Mouse (Mus musculus): ENCODE results near the gene Hmcn1. TPM values are rescaled to one million over a fixed set of nuclear protein-coding genes. Genes with fewer than 3 reads are reported as not detected.

Hmcn1 gene
- polyA plus RNA-seq, 1 experiment, result 0.13 TPM

DNA sequence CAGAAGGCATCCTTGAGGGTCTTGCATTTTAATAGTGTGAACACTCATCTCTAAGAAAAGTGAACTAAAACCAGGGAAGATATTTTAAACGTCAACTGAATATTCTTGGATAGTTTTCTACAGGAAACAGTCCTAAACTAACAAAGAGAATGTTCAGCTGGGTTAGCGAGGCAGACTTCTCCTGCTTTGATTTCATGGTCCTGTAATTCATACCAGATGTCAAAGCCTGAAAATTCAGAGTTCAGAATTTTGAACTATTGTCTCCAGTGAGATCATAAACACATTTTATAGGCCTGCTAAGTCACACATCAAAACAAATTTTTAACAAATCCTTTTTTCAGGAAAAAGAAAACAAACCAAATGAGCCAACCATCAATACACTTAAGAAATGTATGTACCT is 223.4 kb downstream of the Hmcn1 start:
- Histone ChIP-seq H3K79me2 (ENCODE audit: control insufficient read depth, insufficient read depth) (no peaks in the 10 kb centered on the region), H3K79me3 (ENCODE audit: low read depth) (no peaks in the 10 kb centered on the region), H3K36me3 (ENCODE audit: control insufficient read depth, insufficient read depth) (no peaks in the 10 kb centered on the region), H3K27me3 (ENCODE audit: control insufficient read depth, insufficient read depth, insufficient read length) (no peaks in the 10 kb centered on the region), H3K4me3 (ENCODE audit: insufficient read depth, poor library complexity, severe bottlenecking) (no peak overlapping the region), H3ac (ENCODE audit: control insufficient read depth, insufficient read length, low read depth) (no peak overlapping the region)
- TF ChIP-seq FOSL1 (IDR thresholded peaks at IDR 0.05; ENCODE audit: insufficient read depth, low read length, poor library complexity, severe bottlenecking), result no peak
- TF ChIP-seq MAX (IDR thresholded peaks at IDR 0.05), result no peak
- no peak for TF ChIP-seq USF1 (IDR thresholded peaks at IDR 0.05; ENCODE audit: low read depth)
- no peak for TF ChIP-seq CTCF (IDR thresholded peaks at IDR 0.05; ENCODE audit: control insufficient read depth, insufficient read depth, insufficient read length)
- no peak for TF ChIP-seq MYOD1 (IDR thresholded peaks at IDR 0.05; ENCODE audit: control insufficient read depth, insufficient read length, low read depth)
- TF ChIP-seq MYOG (IDR thresholded peaks at IDR 0.05; ENCODE audit: control insufficient read depth, extremely low read depth, insufficient read length), result no peak
- no peak for TF ChIP-seq CEBPB (IDR thresholded peaks at IDR 0.05; ENCODE audit: low read depth)

GRCm38 (mm10) chr1:150761678-150762077 is 231.6 kb downstream of the Hmcn1 start:
- Histone ChIP-seq H3K4me3 (ENCODE audit: insufficient read depth, poor library complexity, severe bottlenecking) (no peak overlapping the region), H3K36me3 (ENCODE audit: control insufficient read depth, insufficient read depth) (no peaks in the 10 kb centered on the region), H3K79me2 (ENCODE audit: control insufficient read depth, insufficient read depth) (no peaks in the 10 kb centered on the region), H3ac (ENCODE audit: control insufficient read depth, insufficient read length, low read depth) (no peak overlapping the region), H3K79me3 (ENCODE audit: low read depth) (no peaks in the 10 kb centered on the region), H3K27me3 (ENCODE audit: control insufficient read depth, insufficient read depth, insufficient read length) (no peaks in the 10 kb centered on the region)
- TF ChIP-seq CEBPB (IDR thresholded peaks at IDR 0.05; ENCODE audit: low read depth) (no peak), CTCF (IDR thresholded peaks at IDR 0.05; ENCODE audit: control insufficient read depth, insufficient read depth, insufficient read length) (no peak), MAX (IDR thresholded peaks at IDR 0.05) (no peak), USF1 (IDR thresholded peaks at IDR 0.05; ENCODE audit: low read depth) (no peak), FOSL1 (IDR thresholded peaks at IDR 0.05; ENCODE audit: insufficient read depth, low read length, poor library complexity, severe bottlenecking) (no peak), MYOG (IDR thresholded peaks at IDR 0.05; ENCODE audit: control insufficient read depth, extremely low read depth, insufficient read length) (no peak), MYOD1 (IDR thresholded peaks at IDR 0.05; ENCODE audit: control insufficient read depth, insufficient read length, low read depth) (no peak)

GRCm38 (mm10) chr1:150760801-150761331 is 232.4 kb downstream of the Hmcn1 start:
- no peaks in the 10 kb centered on the region for H3K36me3 ChIP-seq (ENCODE audit: control insufficient read depth, insufficient read depth)
- no peaks in the 10 kb centered on the region for H3K27me3 ChIP-seq (ENCODE audit: control insufficient read depth, insufficient read depth, insufficient read length)
- no peak overlapping the region for H3K4me3 ChIP-seq (ENCODE audit: insufficient read depth, poor library complexity, severe bottlenecking)
- H3ac ChIP-seq (ENCODE audit: control insufficient read depth, insufficient read length, low read depth), result no peak overlapping the region
- H3K79me3 ChIP-seq (ENCODE audit: low read depth), result no peaks in the 10 kb centered on the region
- no peaks in the 10 kb centered on the region for H3K79me2 ChIP-seq (ENCODE audit: control insufficient read depth, insufficient read depth)
- TF ChIP-seq CEBPB (IDR thresholded peaks at IDR 0.05; ENCODE audit: low read depth) (no peak), MAX (IDR thresholded peaks at IDR 0.05) (no peak), CTCF (IDR thresholded peaks at IDR 0.05; ENCODE audit: control insufficient read depth, insufficient read depth, insufficient read length) (no peak), USF1 (IDR thresholded peaks at IDR 0.05; ENCODE audit: low read depth) (no peak), MYOD1 (IDR thresholded peaks at IDR 0.05; ENCODE audit: control insufficient read depth, insufficient read length, low read depth) (no peak), MYOG (IDR thresholded peaks at IDR 0.05; ENCODE audit: control insufficient read depth, extremely low read depth, insufficient read length) (no peak), FOSL1 (IDR thresholded peaks at IDR 0.05; ENCODE audit: insufficient read depth, low read length, poor library complexity, severe bottlenecking) (no peak)

GRCm38 (mm10) chr1:150759476-150760079 is 233.7 kb downstream of the Hmcn1 start:
- Histone ChIP-seq H3ac (ENCODE audit: control insufficient read depth, insufficient read length, low read depth) (no peak overlapping the region), H3K4me3 (ENCODE audit: insufficient read depth, poor library complexity, severe bottlenecking) (no peak overlapping the region), H3K36me3 (ENCODE audit: control insufficient read depth, insufficient read depth) (no peaks in the 10 kb centered on the region), H3K79me3 (ENCODE audit: low read depth) (no peaks in the 10 kb centered on the region), H3K79me2 (ENCODE audit: control insufficient read depth, insufficient read depth) (no peaks in the 10 kb centered on the region), H3K27me3 (ENCODE audit: control insufficient read depth, insufficient read depth, insufficient read length) (no peaks in the 10 kb centered on the region)
- TF ChIP-seq FOSL1 (IDR thresholded peaks at IDR 0.05; ENCODE audit: insufficient read depth, low read length, poor library complexity, severe bottlenecking), result no peak
- TF ChIP-seq CEBPB (IDR thresholded peaks at IDR 0.05; ENCODE audit: low read depth), result no peak
- no peak for TF ChIP-seq CTCF (IDR thresholded peaks at IDR 0.05; ENCODE audit: control insufficient read depth, insufficient read depth, insufficient read length)
- TF ChIP-seq MYOD1 (IDR thresholded peaks at IDR 0.05; ENCODE audit: control insufficient read depth, insufficient read length, low read depth), result no peak
- no peak for TF ChIP-seq USF1 (IDR thresholded peaks at IDR 0.05; ENCODE audit: low read depth)
- no peak for TF ChIP-seq MYOG (IDR thresholded peaks at IDR 0.05; ENCODE audit: control insufficient read depth, extremely low read depth, insufficient read length)
- TF ChIP-seq MAX (IDR thresholded peaks at IDR 0.05), result no peak

DNA sequence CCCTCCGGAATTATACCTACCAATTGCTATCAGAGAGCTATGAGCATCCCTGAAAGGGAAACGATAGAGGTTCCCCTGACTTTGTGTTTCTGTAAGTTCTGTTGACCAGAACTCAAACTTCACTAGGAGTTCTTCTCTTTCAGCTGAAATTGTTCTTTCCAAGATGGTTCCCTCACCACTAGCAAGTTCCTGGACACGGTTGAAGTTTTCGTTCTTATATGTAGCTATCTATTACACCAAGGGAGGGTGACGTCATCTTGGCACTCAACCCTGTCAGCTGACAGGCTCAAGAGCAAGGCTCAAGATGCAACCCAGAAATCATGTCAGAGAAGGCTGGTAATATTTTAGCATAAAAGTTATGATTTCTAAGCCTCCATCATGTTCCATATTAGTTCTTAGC is 239.3 kb downstream of the Hmcn1 start:
- no peaks in the 10 kb centered on the region for H3K79me2 ChIP-seq (ENCODE audit: control insufficient read depth, insufficient read depth)
- H3ac ChIP-seq (ENCODE audit: control insufficient read depth, insufficient read length, low read depth), result no peak overlapping the region
- H3K79me3 ChIP-seq (ENCODE audit: low read depth), result no peaks in the 10 kb centered on the region
- H3K36me3 ChIP-seq (ENCODE audit: control insufficient read depth, insufficient read depth), result no peaks in the 10 kb centered on the region
- H3K27me3 ChIP-seq (ENCODE audit: control insufficient read depth, insufficient read depth, insufficient read length), result peaks cover 4% of the 10 kb centered on the region
- H3K4me3 ChIP-seq (ENCODE audit: insufficient read depth, poor library complexity, severe bottlenecking), result no peak overlapping the region
- TF ChIP-seq CTCF (IDR thresholded peaks at IDR 0.05; ENCODE audit: control insufficient read depth, insufficient read depth, insufficient read length) (no peak), MAX (IDR thresholded peaks at IDR 0.05) (no peak), MYOD1 (IDR thresholded peaks at IDR 0.05; ENCODE audit: control insufficient read depth, insufficient read length, low read depth) (no peak), CEBPB (IDR thresholded peaks at IDR 0.05; ENCODE audit: low read depth) (no peak)
